Mouse (Mus musculus): ENCODE data around the gene Sigirr. TPM values are rescaled to one million over a fixed set of nuclear protein-coding genes. Genes with fewer than 3 reads are reported as not detected.

Gene Sigirr
- polyA plus RNA-seq, 1 experiment from 2014 or later, result 1.8 TPM

DNA sequence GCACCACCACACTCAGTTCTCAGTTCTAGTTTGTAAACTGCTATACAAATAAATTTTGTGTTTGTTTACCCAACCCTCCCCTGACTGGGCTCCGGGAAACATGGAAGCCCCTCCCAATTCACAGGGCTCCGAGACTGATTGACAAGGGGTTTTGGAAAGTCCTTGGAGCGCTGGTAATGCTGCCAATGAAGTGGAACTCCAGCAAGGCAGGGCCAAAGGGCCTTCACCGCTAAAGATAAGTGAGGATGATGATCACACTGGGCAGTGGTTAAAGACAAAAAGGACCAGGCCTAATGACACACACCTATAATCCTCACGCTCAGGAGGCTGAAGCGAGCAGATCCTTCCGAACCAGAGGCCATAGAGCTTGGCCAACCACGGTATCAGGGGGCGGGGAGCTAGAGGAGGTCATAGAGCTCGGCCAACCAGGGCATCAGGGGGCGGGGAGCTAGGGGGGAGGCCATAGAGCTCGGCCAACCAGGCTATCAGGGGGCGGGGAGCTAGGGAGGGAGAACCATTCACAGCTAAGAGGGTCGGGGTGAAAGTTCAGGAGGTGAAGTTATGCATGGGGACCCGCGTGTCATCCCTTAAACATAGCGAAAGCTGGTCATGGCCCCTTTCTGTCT, 49.2 kb downstream of the Sigirr start:
- WGBS, result 74% methylated on average over 17 of the region's 17 CpGs
- H3K36me3 ChIP-seq (ENCODE audit: control insufficient read depth, insufficient read depth, low read length), result no peaks in the 10 kb centered on the region
- H3K27ac ChIP-seq (ENCODE audit: low read depth, low read length), result no peak overlapping the region
- H3K4me3 ChIP-seq (ENCODE audit: low read depth, low read length), result no peak overlapping the region
- peaks cover 4% of the 10 kb centered on the region; the same call in 1 of the 2 replicates for H3K4me1 ChIP-seq (replicated peaks; ENCODE audit: control insufficient read depth, insufficient read depth, low read length)
- no peaks in the 10 kb centered on the region for H3K27me3 ChIP-seq (ENCODE audit: control insufficient read depth, insufficient read depth, low read length)
- H3K9me3 ChIP-seq (ENCODE audit: control insufficient read depth, low read length), result no peaks in the 10 kb centered on the region; the same call in 1 of the 2 replicates
- ATAC-seq (replicated peaks; ENCODE audit: low FRiP score), result no peak
- H3K4me2 ChIP-seq (ENCODE audit: low read depth, low read length, severe bottlenecking), result no peak overlapping the region
- no peak for DNase-seq (ENCODE audit: low spot score)
- no peak overlapping the region for H3K9ac ChIP-seq (ENCODE audit: low read length)

DNA sequence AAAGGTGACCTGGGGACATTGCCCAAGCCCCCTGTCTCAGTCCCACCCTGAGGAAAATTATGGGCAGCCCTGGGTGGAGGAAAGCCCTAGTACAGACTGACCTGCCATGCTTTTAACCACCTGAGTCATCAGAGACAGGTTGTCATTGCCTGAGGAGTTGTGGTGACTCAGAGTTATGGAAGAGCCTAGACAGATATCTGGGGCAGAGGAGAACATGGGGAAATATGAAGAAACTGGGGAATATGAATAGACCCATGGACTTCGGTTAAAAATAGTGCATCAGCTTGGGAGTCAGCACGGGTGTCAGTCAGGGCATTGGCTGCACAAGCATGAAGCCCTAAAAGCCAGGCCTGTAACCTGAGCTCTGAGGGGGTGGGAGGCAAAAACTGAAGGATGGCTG, 51.0 kb downstream of the Sigirr start:
- no peak overlapping the region for H3K4me2 ChIP-seq (ENCODE audit: low read depth, low read length, severe bottlenecking)
- H3K27me3 ChIP-seq (ENCODE audit: control insufficient read depth, insufficient read depth, low read length), result no peaks in the 10 kb centered on the region
- no peak overlapping the region for H3K27ac ChIP-seq (ENCODE audit: low read depth, low read length)
- peaks cover 4% of the 10 kb centered on the region; the same call in 1 of the 2 replicates for H3K4me1 ChIP-seq (replicated peaks; ENCODE audit: control insufficient read depth, insufficient read depth, low read length)
- H3K4me3 ChIP-seq (ENCODE audit: low read depth, low read length), result no peak overlapping the region
- no peak for ATAC-seq (replicated peaks; ENCODE audit: low FRiP score)
- DNase-seq (ENCODE audit: low spot score), result no peak
- 78% methylated on average over 2 of the region's 2 CpGs for WGBS
- H3K9me3 ChIP-seq (ENCODE audit: control insufficient read depth, low read length), result no peaks in the 10 kb centered on the region; the same call in 1 of the 2 replicates
- no peaks in the 10 kb centered on the region for H3K36me3 ChIP-seq (ENCODE audit: control insufficient read depth, insufficient read depth, low read length)
- H3K9ac ChIP-seq (ENCODE audit: low read length), result no peak overlapping the region

DNA sequence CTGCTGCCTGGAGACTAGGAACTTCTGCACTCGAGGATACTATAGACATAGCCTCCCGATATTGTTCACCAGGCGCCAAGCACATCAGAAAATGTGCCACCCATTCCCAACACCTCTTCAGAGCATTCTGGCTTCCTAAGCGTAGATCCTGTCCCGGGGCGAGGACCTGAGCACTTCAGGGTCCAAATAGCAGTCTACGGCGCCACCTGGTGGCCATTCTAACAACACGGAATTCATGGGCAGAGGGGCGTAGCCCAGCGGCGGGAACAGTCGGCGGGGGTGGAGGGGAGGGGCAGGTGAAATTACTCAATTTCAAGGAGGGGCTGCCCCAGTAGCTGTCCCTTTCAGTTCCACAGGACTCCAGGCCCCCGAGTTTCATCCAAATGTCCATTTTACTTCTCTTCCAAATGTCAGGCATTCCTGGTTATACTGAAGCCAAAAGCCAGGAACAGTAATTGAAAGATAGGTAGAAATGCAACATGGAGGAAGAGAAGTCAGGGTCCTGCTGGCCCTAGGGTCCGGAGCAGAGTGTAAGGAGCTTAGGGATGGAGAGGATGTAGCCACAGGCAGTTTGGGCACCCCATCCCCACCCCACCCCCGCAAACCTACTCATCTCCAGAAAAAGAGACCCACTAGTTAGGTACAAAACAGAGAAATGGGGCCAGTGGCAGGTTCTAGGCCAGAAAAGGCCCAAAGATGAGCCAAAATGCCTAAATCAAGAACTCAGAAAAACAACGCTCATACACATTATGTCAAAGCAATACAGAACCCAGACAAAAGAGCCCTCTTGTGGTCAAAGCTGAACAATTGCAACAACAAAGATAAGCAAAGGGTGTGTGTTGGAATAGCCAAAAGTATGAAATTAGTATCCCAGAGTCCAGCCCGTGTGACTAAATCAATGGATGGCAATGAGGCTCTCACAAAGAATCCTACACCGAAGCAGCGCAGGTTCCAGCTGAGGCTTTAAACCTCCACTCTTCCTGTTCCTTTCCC, 51.9 kb downstream of the Sigirr start:
- ATAC-seq (replicated peaks; ENCODE audit: low FRiP score), result peak; percentile 91
- Histone ChIP-seq H3K4me2 (ENCODE audit: low read depth, low read length, severe bottlenecking) (peak overlapping the region; percentile 51), H3K36me3 (ENCODE audit: control insufficient read depth, insufficient read depth, low read length) (no peaks in the 10 kb centered on the region), H3K9ac (ENCODE audit: low read length) (peak overlapping the region; percentile 9; the same call in 1 of the 2 replicates), H3K4me1 (replicated peaks; ENCODE audit: control insufficient read depth, insufficient read depth, low read length) (peaks cover 4% of the 10 kb centered on the region; the same call in 1 of the 2 replicates), H3K4me3 (ENCODE audit: low read depth, low read length) (peak overlapping the region; percentile 23), H3K27me3 (ENCODE audit: control insufficient read depth, insufficient read depth, low read length) (no peaks in the 10 kb centered on the region), H3K27ac (ENCODE audit: low read depth, low read length) (no peak overlapping the region), H3K9me3 (ENCODE audit: control insufficient read depth, low read length) (no peaks in the 10 kb centered on the region; the same call in 1 of the 2 replicates)
- 11% methylated on average over 21 of the region's 21 CpGs for WGBS
- peak; percentile 95 for DNase-seq (ENCODE audit: low spot score)

DNA sequence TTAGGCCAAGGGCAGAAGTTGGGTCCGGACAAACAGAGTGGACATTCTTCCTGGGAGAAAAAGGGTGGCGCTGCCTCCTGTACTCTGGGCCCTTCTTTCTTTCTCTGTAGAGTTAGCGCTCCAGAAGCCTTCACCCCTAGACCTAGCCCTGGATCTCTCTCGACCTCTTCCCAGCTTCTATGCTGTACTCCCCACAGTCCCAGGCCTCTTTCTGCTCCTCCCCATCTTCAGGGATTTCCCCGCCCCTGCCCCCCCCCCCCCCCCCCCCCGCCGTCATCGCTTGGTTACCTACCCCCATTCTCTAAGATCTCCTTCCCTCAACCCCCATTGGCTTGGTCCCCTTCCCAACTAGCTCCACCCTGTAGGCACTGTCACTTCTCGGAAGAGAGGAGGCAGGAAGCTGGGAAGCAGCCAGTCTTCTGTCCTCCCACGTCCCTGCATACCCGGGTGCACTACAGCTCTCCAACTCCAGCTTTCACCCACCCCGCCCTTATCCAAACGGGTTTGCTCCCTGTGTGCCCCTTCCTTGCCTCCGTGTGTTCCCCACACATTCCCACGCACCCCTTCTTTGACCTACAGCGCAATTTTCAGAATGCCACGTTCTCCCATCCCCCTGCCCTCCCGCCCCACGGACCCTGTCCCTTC, 52.7 kb downstream of the Sigirr start:
- DNase-seq (ENCODE audit: low spot score) (peak; percentile 69), ATAC-seq (replicated peaks; ENCODE audit: low FRiP score) (peak; percentile 78)
- Histone ChIP-seq H3K4me2 (ENCODE audit: low read depth, low read length, severe bottlenecking) (peak overlapping the region; percentile 51), H3K9me3 (ENCODE audit: control insufficient read depth, low read length) (no peaks in the 10 kb centered on the region; the same call in 1 of the 2 replicates), H3K4me3 (ENCODE audit: low read depth, low read length) (peak overlapping the region; percentile 23), H3K9ac (ENCODE audit: low read length) (peak overlapping the region; percentile 9; the same call in 1 of the 2 replicates), H3K36me3 (ENCODE audit: control insufficient read depth, insufficient read depth, low read length) (no peaks in the 10 kb centered on the region), H3K27ac (ENCODE audit: low read depth, low read length) (no peak overlapping the region), H3K27me3 (ENCODE audit: control insufficient read depth, insufficient read depth, low read length) (no peaks in the 10 kb centered on the region), H3K4me1 (replicated peaks; ENCODE audit: control insufficient read depth, insufficient read depth, low read length) (peaks cover 4% of the 10 kb centered on the region; the same call in 1 of the 2 replicates)
- WGBS, result 7% methylated on average over 15 of the region's 19 CpGs

DNA sequence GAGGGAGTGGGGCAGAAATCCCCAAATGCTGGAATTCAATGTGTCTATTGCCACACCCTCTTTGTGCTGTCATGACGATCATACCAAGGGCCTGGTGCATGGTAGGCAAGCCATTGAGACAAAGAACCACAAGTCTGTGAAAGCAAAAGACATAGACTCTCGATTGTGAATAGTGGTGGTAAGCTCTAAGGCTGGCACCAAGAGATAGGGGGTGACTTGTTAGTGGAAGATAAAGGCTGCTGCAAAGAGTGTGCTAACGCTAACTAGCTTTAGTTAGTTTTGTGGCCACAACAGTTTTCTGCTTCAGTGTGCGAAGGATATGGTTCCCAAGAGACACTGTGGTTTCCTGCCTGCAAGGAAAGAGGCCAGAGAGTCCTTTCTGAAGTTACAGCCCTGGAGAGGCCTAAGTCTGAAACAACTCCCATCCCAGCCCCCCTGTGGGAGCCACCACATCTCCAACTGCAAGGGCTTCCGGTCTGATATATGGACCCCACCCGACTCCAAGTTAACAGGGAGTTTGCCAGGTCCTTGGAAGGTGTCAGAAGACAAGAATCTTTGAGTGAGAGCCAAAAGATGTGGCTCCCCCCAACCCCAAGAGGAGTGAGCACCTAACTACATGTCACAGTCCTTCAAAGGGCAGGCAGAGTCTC, 53.3 kb downstream of the Sigirr start:
- Histone ChIP-seq H3K4me2 (ENCODE audit: low read depth, low read length, severe bottlenecking) (no peak overlapping the region), H3K36me3 (ENCODE audit: control insufficient read depth, insufficient read depth, low read length) (no peaks in the 10 kb centered on the region), H3K27me3 (ENCODE audit: control insufficient read depth, insufficient read depth, low read length) (no peaks in the 10 kb centered on the region), H3K9me3 (ENCODE audit: control insufficient read depth, low read length) (no peaks in the 10 kb centered on the region; the same call in 1 of the 2 replicates), H3K27ac (ENCODE audit: low read depth, low read length) (no peak overlapping the region), H3K9ac (ENCODE audit: low read length) (no peak overlapping the region), H3K4me1 (replicated peaks; ENCODE audit: control insufficient read depth, insufficient read depth, low read length) (peaks cover 4% of the 10 kb centered on the region; the same call in 1 of the 2 replicates), H3K4me3 (ENCODE audit: low read depth, low read length) (no peak overlapping the region)
- ATAC-seq (replicated peaks; ENCODE audit: low FRiP score), result no peak
- WGBS, result 79% methylated on average over 6 of the region's 6 CpGs
- no peak for DNase-seq (ENCODE audit: low spot score)

DNA sequence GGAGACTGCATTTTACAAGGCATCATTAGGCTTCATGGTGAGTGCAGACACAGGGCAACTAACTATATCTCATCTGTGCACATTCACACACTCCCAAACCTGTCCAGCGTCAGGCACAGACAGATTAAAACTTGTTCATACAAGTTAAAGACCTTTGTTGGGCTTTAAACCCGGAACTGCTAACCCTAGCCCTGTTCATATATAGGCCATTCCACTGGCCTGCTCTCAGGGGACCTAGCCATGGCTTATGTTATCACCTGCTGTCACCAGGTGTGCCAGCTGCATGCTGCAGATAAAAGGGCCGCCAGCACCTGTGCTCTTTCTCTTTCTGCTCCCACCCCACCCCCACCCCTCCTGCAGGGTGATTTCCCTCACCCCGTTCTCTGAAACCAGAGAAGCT, 57.8 kb downstream of the Sigirr start:
- H3K36me3 ChIP-seq (ENCODE audit: control insufficient read depth, insufficient read depth, low read length), result no peaks in the 10 kb centered on the region
- no peak overlapping the region for H3K9ac ChIP-seq (ENCODE audit: low read length)
- no peak overlapping the region for H3K4me3 ChIP-seq (ENCODE audit: low read depth, low read length)
- no peaks in the 10 kb centered on the region for H3K9me3 ChIP-seq (ENCODE audit: control insufficient read depth, low read length)
- no peaks in the 10 kb centered on the region for H3K4me1 ChIP-seq (replicated peaks; ENCODE audit: control insufficient read depth, insufficient read depth, low read length)
- DNase-seq (ENCODE audit: low spot score) (no peak), ATAC-seq (replicated peaks; ENCODE audit: low FRiP score) (no peak)
- no peak overlapping the region for H3K27ac ChIP-seq (ENCODE audit: low read depth, low read length)
- WGBS, result 46% methylated on average over 4 of the region's 4 CpGs
- no peak overlapping the region for H3K4me2 ChIP-seq (ENCODE audit: low read depth, low read length, severe bottlenecking)
- no peaks in the 10 kb centered on the region for H3K27me3 ChIP-seq (ENCODE audit: control insufficient read depth, insufficient read depth, low read length)

DNA sequence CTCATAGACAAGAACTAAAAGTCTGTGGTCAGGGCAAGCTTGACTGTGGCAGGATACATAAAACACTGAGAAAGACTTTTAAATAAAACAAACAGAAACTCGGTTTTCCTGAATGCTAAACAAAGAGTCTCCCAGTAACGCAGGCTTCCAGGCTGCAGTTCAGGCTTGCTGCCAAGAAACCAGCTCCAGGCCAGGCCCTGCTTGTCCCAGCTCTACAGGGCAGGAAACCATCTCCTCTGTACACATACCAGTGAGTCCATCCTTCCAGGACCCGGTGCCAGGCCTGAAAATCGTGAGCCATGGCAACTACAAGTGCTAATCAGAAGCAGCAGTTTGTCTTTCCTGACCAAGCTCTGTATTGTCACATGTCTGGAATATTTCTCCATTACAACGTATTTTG, 58.7 kb downstream of the Sigirr start:
- Histone ChIP-seq H3K4me1 (replicated peaks; ENCODE audit: control insufficient read depth, insufficient read depth, low read length) (no peaks in the 10 kb centered on the region), H3K27ac (ENCODE audit: low read depth, low read length) (no peak overlapping the region), H3K36me3 (ENCODE audit: control insufficient read depth, insufficient read depth, low read length) (no peaks in the 10 kb centered on the region), H3K9ac (ENCODE audit: low read length) (no peak overlapping the region), H3K27me3 (ENCODE audit: control insufficient read depth, insufficient read depth, low read length) (no peaks in the 10 kb centered on the region), H3K9me3 (ENCODE audit: control insufficient read depth, low read length) (no peaks in the 10 kb centered on the region), H3K4me2 (ENCODE audit: low read depth, low read length, severe bottlenecking) (no peak overlapping the region), H3K4me3 (ENCODE audit: low read depth, low read length) (no peak overlapping the region)
- ATAC-seq (replicated peaks; ENCODE audit: low FRiP score) (no peak), DNase-seq (ENCODE audit: low spot score) (no peak)
- 45% methylated on average over 5 of the region's 5 CpGs for WGBS
